Mouse (Mus musculus) adrenal gland, postnatal 36 days (tissue): ENCODE results near the gene Rbm28. TPM values are rescaled to one million over a fixed set of nuclear protein-coding genes. Genes with fewer than 3 reads are reported as not detected.

Experiments
- DNase-seq, 2 experiments: peaks; one replicate each; pipeline ENCODE4 v3.0.0; 2021; ENCODE audit warnings: mixed read lengths in 1 of 2
- long read RNA-seq, 2 experiments: library from polyadenylated mRNA; stranded (forward); transcript quantifications; one replicate each; pipeline ENCODE4 v2.0.0; 2021; ENCODE audit warnings: borderline sequencing depth in 2 of 2
- total RNA-seq, 2 experiments: library from RNA; stranded (reverse); gene quantifications; 2 replicates each; pipeline ENCODE4 v1.2.3; 2021

Gene Rbm28
- 10 to 100 TPM; 28.4 to 29.7 TPM for total RNA-seq
- long read RNA-seq, experiment 1, full-length matches to known transcripts: 26 of 34 reads
- long read RNA-seq, experiment 1, partial matches to known transcripts: 4 of 34 reads
- long read RNA-seq, experiment 1, other reads (novel, unspliced or antisense): 4 of 34 reads
- long read RNA-seq, experiment 2, full-length matches to known transcripts: 5 of 6 reads
- long read RNA-seq, experiment 2, partial matches to known transcripts: 0 of 6 reads
- long read RNA-seq, experiment 2, other reads (novel, unspliced or antisense): 1 of 6 reads

GRCm38 (mm10) chr6:29164314-29165244, at the start of gene Rbm28:
TSS of gene Rbm28 (minus strand) at chr6:29165006.
- peak; percentile 84 to 86 for DNase-seq

GRCm38 (mm10) chr6:29214245-29214644, 49.4 kb upstream of the Rbm28 start:
- peak; percentile 49 to 55 for DNase-seq

GRCm38 (mm10) chr6:29213436-29213835, 48.6 kb upstream of the Rbm28 start:
- DNase-seq: no peak

- DNase-seq: peak; percentile 92 to 93
Measured at GRCm38 (mm10) chr6:29211806-29212492, 47.1 kb upstream of the Rbm28 start.

- no peak for DNase-seq
Measured at GRCm38 (mm10) chr6:29211146-29211545, 46.3 kb upstream of the Rbm28 start.

GRCm38 (mm10) chr6:29210231-29210936, 45.6 kb upstream of the Rbm28 start:
- DNase-seq: no peak

- no peak for DNase-seq
Measured at GRCm38 (mm10) chr6:29208178-29208577, 43.4 kb upstream of the Rbm28 start.

GRCm38 (mm10) chr6:29207017-29207416, 42.2 kb upstream of the Rbm28 start:
- DNase-seq: no peak

- no peak for DNase-seq
Measured at GRCm38 (mm10) chr6:29206006-29206405, 41.2 kb upstream of the Rbm28 start.

- peak; percentile 47 to 71 for DNase-seq
Measured at GRCm38 (mm10) chr6:29204932-29205614, 40.3 kb upstream of the Rbm28 start.

- DNase-seq: no peak
Measured at GRCm38 (mm10) chr6:29203861-29204585, 39.2 kb upstream of the Rbm28 start.

- no peak for DNase-seq
Measured at GRCm38 (mm10) chr6:29203096-29203495, 38.3 kb upstream of the Rbm28 start.

GRCm38 (mm10) chr6:29201988-29202387, 37.2 kb upstream of the Rbm28 start:
- DNase-seq: no peak

GRCm38 (mm10) chr6:29201341-29201740, 36.5 kb upstream of the Rbm28 start:
- DNase-seq: no peak

GRCm38 (mm10) chr6:29200496-29200895, 35.7 kb upstream of the Rbm28 start:
- no peak for DNase-seq

GRCm38 (mm10) chr6:29199223-29199855, 34.5 kb upstream of the Rbm28 start:
- DNase-seq: no peak

- peak; percentile 92 to 93 for DNase-seq
Measured at GRCm38 (mm10) chr6:29198309-29199222, 33.8 kb upstream of the Rbm28 start.

- DNase-seq: peak; percentile 72 to 79
Measured at GRCm38 (mm10) chr6:29195846-29196698, 31.3 kb upstream of the Rbm28 start.
